Mouse (Mus musculus): Measurements from ENCODE around the gene Olfr938.

Gene Olfr938

GRCm38 (mm10) chr9:39078787-39079186 lies at the start of gene Olfr938:
Olfr938 (minus strand) TSS chr9:39078887.
- DNase-seq (ENCODE audit: low read depth in 1 of 2, low spot score in 2 of 2), result no peak

DNA sequence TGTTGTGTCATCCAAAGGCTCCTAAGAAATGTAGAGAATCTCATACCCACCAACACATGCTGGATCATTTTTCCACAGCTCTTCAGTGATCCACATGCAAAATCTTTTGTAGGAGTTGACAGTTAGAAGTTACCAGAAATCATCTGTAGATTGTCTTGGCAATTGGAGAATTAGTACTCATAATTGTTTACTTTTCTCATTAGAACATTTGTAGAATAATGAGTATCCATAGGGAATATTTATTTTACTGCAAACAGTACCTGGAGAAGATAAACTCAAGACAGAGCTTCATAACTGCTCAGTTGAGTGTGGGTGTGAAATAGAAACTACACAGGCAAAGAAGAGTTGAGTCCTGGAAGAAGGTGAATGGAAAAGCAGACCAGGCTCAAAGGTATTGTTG lies 49.1 kb upstream of the Olfr938 start, which contains the start of gene Olfr27:
TSS of gene Olfr27 (plus strand) at position 301 of the 400 bp plus-strand sequence.
- DNase-seq (ENCODE audit: low read depth in 1 of 2, low spot score in 2 of 2), result no peak

- no peak for DNase-seq (ENCODE audit: low read depth in 1 of 2, low spot score in 2 of 2)
Measured at GRCm38 (mm10) chr9:39127326-39127725, 48.6 kb upstream of the Olfr938 start.

DNA sequence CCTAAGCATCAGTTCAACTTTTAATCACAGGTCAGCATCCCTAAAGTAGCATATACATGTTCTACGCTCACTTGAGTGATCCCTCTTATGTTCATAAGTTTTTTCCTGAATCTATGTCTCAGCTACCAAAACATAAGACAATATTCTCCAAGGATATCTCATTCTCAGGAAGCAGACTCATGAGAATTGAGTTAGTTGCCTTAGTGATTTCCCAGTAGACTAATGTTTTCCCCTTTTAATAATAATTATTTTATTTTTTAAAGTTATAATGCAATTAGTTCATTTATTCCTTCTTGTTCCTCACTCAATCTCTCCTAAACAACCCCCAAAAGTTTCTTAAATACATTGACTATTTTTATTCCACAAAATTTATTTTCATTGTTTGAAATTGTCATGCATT lies 13.8 kb downstream of the Olfr938 start, which contains the start of gene Olfr937:
TSS of gene Olfr937 (minus strand) at position 101 of the 400 bp plus-strand sequence.
- no peak for DNase-seq (ENCODE audit: low read depth in 1 of 2, low spot score in 2 of 2)

All from monocyte, adult 2 months (primary cell).